Mouse (Mus musculus): ENCODE measurements around the gene Glis2.

Glis2 gene

DNA sequence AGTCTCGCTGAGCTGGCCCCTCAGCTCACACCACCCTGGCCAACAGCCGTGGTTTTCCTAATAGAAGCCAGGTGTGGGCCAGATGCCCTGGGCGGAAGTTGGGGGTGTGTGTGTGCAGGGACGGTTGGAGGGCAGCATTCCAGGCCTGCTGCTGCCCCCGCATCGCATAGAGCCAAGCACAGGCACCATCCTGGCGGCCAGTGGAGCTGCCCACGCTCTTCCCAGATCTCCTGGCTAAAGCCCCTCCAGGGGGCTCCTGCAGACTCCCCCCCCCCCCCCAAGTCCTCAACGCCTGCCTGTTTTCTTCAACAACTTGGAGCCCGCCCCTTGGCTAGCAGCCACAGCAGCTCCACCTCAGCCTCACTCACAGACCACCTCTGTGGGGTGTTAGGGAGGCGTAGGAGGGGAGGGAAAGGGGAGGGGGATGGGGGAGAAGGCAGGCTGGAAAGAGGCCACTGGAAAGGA, 64.3 kb downstream of the Glis2 start:
- no peak for DNase-seq (ENCODE audit: low spot score in 2 of 2)

GRCm38 (mm10) chr16:4659326-4659725, 64.8 kb downstream of the Glis2 start:
- no peak for DNase-seq (ENCODE audit: low spot score in 2 of 2)

GRCm38 (mm10) chr16:4661605-4662004, 67.1 kb downstream of the Glis2 start:
- DNase-seq (ENCODE audit: low spot score in 2 of 2), result no peak

GRCm38 (mm10) chr16:4663806-4664205, 69.3 kb downstream of the Glis2 start:
- DNase-seq (ENCODE audit: low spot score in 2 of 2), result no peak

- no peak for DNase-seq (ENCODE audit: low spot score in 2 of 2)
These were observed 71.2 kb downstream of the Glis2 start for GRCm38 (mm10) chr16:4665726-4666125.

DNA sequence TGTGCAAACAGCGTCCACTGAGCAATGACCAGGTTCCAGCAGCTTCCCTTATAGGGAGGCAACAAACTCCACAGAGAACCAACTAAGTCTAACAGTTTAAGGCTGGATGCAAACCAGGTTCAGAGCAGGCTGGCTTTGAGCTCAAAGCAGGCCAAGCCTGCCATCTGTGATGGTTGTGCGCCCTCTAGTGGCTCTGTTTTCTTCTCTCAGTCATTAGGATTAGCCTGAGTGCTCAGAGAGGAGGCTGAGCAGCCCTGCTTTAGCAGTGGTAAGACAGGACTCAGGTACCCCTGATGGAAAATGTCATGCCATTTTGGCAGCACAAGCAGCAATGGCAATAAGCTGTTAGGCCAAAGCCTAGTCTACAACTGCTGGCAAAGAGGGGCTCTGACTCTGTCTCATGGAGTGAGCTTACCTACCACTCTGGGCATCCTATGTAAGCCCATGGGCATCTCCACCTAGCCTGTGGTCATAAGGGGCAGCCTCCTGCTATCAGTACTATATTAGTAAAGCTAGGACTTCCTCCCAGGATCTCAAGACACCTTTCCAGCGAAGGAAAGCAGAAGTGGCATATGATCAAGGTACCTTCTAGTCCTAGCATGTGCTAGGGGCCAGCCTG, 72.8 kb downstream of the Glis2 start:
- peak; percentile 62 to 70 for DNase-seq (ENCODE audit: low spot score in 2 of 2)

- no peak for DNase-seq (ENCODE audit: low spot score in 2 of 2)
These were observed 75.8 kb downstream of the Glis2 start for GRCm38 (mm10) chr16:4670317-4670716.

GRCm38 (mm10) chr16:4674091-4674490, 79.6 kb downstream of the Glis2 start:
- DNase-seq (ENCODE audit: low spot score in 2 of 2), result no peak

Data from urinary bladder, adult 18-20 months (tissue).